Mouse (Mus musculus) mesoderm, embryonic 11.5 days (tissue): ENCODE measurements at regions not wholly inside any gene's neighbourhood (a gene's known extent, or its start where the extent isn't known, plus 50 kb on each side); places are given as distances from the start of the nearest gene placed in this dataset.

ENCODE experiments used
- DNase-seq: peaks from one replicate; pipeline ENCODE4 v3.0.0-alpha.2; 2012; ENCODE audit warnings: low read depth, low spot score

DNA sequence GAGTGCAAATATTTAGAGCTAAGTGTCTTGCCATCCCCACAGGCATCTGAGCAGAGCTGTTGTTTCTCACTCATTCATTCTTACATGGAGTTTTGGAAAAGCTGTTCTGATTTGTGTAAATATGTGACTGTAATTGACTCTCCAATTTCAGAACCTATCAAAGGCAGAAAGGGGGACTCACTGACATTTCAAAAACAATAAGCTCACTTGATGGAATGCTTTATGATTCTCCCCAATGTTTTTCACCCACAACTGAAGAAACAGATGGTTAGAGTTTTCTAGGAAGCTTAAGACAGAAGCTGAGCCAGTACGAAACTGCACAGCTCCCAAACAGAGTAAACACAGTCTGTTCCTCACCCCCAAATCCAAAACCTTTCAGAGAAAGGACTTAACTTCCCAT is 460.1 kb upstream of the Etaa1 start:
- DNase-seq, result no peak

DNA sequence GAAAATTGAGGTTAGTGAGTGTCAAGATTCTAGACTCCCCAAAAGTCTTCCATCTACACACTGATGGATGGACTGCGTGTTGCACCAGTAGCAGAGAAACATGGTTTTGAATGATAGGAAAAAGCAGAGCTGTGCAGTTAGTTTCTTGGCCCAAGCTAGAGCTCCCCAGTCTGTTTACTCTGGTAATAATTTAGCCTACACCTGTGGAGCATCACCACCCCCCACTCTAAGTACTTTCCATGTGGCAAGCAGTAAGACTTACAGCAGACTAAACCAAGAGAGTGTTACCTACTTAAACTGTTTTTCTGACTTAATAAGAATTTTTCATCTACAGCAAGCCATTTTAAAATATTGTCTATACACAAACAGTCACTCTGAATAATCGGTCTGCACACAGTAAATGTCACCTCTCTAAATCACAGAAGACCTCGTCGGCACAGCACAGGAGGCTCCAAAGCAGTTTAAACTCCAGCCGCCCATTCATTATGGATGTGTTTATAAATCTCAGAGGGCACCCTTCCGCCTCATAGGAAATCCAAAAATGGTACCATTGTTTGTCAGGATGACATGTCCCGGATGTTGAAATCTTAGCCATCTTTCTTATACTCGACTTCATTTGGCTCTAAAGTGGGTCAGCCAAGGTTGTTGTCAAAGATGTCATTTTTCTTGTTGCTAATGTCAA is 454.5 kb upstream of the Etaa1 start:
- peak; percentile 34 for DNase-seq

DNA sequence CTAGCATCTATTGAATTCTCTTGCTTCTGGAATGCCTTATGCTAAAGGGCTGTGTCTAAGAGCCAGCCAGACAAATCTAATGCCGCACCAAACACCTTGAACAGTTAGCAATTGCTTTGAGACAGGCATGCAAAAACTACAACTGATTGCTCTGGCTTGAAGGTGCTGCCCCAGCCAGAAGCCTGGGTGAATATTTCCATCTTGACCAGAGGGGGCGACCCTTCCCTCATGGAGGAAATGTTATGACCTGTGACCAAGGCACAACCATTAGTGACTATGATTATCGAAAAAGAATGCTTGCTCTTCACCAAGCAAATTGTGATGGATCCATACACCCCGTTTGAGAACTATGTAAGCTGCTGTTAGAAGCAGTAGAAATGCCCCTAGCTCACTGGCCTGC is 445.9 kb upstream of the Etaa1 start:
- DNase-seq, result no peak

DNA sequence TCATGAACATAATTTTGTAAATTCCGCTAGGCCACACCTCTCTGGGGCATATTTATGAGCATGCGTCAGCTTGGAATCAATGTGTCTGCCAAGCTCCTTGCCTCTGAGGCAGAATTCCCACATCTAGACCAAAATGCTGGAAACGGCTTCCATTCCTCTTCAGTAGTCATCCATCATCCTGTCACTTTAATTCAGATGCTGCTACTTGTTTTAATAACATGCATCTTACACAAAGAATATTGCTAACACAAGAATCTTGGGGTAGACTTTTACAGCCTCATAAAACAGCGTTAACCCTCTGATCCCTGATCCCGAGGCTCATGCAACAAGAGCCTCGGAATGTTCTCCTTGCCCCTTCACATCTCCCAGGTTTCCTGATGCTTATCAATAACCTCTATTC is 442.7 kb upstream of the Etaa1 start:
- DNase-seq, result peak; percentile 52

DNA sequence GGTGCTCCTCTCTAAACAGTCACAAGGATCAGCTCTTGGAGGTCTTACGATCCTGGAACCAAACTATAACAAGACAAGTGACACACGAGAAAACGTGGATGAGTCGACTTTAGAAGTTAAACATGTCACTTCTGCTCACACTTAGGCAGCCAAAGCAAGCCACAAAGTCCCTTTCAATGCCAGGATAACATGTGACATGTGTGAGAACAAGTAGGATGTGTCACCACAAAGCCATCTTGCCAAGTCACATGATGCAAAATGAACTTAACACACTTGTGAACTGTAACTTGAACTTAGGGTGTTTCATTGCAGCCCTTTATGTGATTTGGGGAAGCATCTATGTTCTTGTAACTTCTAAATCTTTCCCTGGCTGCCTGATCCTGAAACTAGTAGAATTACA is 442.0 kb upstream of the Etaa1 start:
- no peak for DNase-seq

DNA sequence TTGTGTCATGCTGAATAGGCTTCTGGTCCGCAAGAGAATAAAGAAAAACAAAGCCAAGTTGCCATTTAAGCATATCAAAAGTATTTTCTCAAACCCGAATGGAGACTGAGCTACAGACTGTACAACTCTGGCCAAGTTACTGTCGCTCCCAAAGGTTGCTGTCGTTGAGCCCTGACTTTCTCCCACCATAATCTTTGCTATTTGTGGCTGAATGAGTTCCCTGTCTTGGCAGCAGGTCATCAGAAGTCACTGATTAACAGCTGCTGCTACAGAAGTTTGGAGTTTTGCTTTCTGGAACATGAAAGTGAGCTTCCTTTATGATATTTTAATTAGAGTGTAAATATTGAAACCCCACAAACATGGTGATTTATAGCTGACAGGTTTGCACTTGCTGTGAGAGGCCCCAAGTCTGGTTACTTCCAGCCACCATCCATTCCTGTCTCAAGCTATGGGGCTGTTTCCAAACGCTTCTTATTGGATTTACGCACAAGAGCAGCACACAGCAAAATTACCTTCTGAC is 419.2 kb upstream of the Etaa1 start:
- no peak for DNase-seq

DNA sequence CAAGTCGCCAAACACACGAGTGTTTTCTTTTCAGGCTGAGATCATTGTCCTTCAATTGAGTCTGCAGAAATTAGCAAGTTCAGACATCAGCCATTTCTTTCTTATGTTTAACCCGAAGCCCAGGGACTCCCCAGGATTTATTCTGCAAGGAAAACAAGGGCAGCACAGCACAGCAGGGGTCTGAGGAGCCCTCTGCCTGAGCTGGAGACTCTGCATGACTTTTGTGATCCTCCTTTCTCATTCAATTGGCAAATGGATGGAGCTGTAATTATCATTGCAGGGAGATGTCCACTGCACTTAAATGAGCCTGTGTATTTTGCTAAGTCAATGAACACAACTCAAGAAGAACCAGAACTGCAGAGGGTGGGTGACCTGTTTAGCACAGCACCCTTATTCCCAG is 417.6 kb upstream of the Etaa1 start:
- DNase-seq, result no peak

DNA sequence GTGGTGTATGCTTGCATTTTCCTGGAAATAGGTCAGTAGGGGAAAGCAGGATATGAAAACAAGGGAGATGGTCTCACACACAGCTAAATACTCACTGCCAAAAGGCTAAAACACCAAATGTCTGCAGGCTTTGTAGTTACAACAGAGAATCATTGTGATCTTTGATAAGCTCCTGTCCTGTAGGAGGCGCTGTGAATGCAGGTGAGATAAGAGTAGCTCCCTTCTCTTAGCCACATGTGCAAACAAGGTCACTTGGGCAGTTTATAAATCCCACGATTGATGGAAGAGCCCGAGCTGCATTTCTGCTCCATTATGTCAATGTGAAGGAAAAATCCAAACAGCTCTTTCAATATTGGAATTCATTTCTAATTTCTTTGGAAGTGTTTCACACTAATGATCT is 417.2 kb upstream of the Etaa1 start:
- no peak for DNase-seq

DNA sequence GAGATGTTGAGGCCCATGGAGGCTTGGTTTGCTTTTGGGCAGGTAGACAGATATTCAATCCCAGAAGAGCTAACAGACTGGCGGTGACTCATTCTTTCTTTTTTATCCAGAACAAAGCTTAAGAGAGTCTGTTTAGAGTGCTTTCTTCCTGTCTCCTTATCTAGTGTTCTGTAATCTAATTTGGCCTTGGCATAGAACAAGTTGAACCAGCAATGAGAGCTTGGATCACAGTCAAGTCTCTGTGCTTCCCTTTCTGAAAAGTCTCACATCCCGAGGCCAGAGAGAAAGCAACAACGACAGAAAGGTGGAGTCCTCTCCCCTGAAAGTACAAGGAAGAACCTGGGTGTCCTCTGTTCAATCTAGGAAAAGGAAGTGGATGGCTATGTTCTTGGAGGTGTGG is 401.2 kb upstream of the Etaa1 start:
- no peak for DNase-seq

DNA sequence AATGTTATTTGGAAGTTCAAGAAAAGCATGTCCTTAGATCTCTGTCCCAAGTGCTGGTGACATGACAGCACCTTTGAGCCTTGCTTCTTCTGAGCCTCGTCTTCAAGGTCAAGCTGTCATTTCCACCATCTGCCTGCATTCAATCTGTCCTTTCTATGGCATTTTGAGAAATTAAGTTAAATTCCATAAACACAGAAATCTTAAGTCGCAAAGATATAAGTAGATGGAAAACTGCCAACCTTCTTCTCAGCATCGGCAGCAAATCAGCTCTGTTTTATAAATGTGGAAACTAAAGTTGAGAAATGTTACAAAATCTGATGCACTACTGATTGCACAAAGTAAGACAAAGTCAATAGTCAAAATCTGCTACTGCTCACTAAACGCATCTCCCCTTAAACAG is 400.5 kb upstream of the Etaa1 start:
- no peak for DNase-seq

DNA sequence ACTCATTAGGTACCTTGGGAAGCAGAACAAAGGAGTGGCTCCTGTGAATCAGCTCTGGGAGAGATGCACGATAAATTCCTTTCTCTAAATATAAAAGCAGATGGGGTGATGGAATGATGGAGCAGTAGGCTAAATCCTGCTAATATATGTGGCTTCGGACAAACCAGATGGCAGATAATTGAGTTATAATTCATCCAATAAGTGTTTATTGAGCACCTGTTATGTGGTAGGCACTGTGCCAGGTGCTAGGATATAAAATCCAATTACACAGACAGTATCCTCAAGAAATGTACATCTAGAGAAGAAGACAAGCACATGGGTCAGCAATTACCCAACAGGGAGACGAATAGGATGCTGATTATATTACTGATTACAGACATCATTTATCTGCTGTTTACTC is 394.2 kb upstream of the Etaa1 start:
- DNase-seq, result no peak

DNA sequence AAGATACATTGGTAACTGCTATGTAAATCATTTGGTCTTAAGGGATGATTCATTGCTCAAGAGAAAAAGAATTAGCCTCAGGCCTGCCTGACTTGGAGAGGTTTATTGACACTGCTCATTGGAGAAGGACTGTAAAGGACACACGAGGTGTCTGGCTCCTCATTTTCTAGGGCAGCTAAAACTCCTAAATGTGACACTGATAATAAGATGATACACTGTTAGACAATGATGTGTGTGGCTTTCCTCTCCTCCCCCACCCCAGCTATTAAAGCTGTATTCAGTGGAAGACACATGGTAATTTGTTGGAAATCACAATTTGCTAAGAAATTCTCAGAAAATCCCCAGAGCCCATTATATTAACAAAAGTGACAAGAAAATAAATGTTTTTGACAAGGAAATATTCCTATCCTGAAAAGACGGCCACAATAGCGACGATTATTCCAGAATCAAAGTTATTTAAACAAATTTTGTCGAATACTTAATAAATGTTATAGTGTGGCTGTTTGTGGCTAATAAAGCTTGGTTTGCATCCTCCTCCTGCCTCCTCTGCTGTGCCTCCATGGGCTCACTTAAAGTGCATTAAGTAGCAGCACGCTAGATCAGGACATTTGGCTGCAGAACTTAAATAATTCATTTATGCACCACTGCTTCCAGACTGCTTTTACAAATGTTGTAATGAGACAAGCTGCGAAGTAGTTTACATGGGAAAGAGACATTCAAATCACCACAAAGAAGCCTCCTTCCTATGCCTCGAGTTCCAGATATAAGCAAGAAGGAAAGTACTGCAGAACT is 360.0 kb upstream of the Etaa1 start:
- no peak for DNase-seq

DNA sequence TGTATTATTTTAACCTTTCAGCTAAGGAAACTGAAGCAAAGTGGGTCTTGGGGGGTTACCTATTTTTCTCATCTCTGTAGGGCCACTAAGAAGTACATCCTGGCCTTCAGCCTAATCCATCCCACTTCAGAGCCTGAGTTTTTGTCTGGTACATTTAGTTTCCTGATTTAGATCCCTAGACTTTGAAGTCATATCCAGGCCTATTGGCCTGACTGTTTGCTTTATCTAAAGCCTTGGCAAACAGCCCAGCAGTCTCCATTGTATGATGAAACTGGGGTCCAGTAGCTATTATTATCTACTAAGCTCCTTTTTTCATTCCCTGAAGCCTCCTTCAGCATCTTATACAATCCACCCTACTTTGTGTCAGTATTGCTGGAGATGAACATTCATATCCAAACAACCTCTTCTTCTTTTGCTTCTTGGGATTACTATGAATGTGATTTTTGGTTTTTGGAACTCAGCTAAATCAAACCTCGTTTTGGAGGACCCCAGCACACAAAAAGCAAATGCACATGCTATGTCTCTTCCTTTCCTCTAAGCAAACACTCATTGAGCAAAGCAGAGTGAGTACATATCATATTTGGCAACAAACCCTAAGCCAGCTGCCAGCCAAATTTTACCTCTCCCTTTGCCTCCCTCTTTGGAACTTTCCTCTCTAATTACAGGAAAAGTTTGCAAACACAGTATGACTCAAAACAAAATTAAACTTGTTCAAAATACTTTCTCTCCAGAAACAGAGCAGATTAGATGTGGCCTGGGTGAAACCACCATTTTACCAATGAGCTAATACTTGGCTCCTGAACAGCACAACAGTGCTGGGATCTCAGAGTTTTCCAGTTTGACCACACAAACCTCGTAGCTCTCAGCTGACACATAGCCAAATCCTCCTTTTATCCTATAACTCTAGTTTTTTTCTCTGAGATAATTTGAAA is 342.8 kb upstream of the Etaa1 start:
- no peak for DNase-seq

DNA sequence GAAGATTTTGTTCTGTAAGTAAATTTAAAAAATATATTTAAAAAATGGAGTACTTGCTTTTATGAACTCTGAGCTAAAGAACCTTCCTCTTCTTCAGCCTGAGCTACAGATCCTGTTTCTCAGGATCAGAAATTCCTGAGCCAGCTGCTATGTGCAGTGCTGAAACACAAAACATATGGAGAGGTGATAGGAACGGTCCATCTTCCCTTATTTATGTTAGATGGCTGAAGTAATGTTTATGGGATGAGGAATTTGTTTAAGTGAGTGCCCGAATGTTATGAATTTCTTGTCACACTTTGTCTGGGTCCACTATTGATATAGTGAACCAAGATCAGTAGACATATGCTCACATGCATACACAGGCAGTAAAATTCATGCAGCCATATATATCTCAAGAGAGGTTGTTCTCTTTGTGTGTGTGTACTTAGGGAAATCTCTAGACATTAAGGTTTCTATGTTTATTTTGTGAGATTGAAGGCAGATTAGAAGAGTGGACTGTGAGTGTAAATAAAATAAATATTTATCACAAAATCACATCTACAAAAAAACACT is 325.0 kb upstream of the Etaa1 start:
- DNase-seq, result peak; percentile 40

DNA sequence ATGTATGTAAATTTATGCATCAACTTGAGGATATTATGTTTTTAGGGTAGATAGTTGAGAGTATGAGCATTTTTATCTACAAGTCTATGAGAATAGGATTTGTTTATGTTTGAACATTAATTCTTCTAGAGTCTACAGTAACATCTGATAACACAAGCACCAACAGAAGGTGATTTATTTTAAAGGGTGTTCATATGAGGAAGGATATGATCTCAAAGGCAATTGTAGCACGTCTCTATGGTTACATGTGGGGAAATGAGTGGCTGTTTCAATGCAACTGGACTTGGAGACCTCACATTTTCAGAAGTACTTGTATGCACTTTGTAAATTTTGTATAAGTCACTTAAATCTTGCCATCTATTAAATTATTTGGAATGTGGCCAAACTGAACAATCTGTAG is 318.7 kb upstream of the Etaa1 start:
- no peak for DNase-seq

DNA sequence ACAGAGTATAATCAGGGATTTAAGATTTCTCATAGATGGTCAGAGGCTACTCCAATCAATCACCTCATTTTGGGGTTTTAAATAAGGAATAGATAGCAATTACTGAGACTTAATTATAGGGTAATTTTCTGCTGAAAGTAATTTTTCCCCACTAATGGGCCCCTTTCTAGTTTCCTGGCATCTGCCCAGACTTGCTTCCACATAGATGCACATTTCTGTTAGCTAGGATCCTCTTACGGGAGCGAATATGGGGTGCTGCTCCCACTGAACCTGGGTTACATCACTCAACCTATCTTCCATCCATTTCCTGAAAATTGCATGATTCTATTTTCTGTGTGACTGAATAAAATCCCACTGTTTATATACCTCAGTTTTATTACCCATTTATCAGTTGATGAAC is 312.5 kb upstream of the Etaa1 start:
- no peak for DNase-seq

DNA sequence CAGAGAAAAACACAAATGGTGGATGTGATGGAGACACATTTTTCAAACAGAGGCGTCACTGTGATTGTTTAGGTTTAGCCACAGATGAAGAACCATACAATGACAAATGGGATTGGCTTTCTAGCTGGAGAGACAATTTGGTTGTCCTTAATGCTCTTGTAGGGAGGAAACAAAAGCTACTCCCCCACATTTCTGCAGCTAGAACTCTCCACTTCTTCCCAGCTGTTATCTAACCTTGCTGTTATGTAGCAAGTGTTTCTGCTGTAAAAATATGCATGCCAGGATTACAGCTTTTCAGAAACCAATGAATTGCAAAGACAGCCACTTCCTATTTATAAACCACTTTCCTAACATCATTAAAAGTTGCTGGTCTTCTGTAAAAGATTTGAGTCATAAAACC is 309.2 kb upstream of the Etaa1 start:
- no peak for DNase-seq

DNA sequence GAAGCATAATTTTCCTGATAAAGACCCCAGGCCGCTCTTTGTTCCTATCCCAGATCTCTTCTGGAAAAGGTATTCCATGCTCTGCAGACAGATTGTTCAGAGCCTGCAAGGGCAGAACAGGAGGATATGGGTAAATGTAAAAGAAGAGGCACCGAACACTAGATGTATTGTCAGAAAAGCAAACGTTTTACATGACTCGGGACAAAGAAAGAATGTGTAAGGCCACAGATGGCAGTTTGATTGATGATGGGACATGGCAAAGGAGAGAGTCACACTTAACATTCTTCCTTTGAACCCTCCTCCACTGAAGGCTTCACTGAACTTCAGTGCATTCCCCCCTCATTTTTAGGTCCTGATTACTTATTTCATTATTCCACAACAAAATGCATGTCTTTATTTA is 295.6 kb upstream of the Etaa1 start:
- DNase-seq, result peak; percentile 81

DNA sequence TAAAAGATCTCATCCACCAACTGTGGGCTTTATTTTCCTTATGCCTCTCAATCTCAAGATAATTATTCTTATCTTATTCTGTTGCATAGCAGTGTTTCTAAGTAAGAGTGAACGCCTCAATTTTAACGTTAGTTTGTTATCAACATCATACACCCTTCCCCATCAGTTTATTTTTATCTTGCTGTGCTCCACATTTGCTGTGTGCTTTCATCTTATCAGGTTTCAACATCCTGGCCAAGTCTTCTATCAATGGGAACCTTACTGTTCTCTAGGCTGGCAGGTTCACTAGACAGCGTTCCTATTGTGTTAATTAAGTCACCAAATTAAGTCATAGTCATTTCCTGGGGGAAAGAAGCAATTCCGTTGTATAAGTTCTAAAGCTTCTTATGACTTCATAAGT is 263.1 kb upstream of the Etaa1 start:
- no peak for DNase-seq

DNA sequence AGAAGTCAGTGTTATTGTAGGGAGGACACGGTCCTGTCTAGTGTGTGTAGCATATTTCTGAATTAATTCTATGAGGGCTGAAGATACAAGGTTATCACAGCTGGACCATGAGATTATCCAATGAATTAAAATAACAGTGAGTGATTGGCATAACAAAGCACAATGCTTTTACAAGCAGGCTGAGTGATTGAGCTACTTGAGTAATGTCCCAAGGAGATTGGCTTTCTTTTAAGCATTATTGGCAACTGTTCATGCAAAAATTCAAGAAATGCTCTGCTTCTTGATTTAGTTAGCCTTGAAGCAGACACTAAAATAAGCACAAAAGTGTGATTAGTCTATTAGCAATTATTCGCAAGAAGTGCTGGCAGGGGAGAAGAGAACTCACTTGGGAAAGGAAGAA is 219.4 kb upstream of the Etaa1 start:
- DNase-seq, result no peak

DNA sequence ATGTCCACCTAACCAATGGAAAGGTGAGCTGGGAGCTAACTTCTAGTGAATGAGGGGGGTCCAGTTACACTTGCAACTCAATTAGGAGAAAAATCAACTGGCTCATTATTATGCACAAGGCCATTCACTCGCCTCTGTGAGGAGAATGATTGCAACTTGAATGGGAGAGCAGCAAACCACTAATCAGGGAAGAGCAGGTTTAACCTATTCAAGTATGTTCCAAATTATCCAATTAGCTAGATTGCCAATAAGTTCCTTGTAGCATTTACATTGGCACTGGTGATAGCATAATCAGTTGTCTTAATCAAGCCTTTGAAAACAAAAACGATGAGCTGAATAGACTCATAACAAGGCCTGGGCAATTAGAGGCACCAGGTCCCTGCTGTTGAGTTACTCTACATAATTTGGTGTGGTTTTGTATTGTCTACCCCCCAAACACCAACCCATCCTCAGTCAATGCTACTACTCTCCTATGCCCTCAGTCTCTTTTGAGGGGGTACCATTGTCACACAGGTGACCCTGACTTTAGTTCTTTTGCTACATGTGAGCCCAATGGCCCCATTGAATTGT is 217.6 kb upstream of the Etaa1 start:
- no peak for DNase-seq
